Mouse (Mus musculus) monocyte, adult 5-6 weeks (primary cell): ENCODE results near the gene Rex1bd. TPM values are rescaled to one million over a fixed set of nuclear protein-coding genes. Genes with fewer than 3 reads are reported as not detected.

Experiments used
- ATAC-seq: fragments of 153-309, 156-312 bp; replicated peaks from 2 replicates; pipeline ENCODE4 v1.8.0; 2017; ENCODE audit warnings: mild to moderate bottlenecking; ENCODE audit not compliant: low TSS enrichment, insufficient number of reproducible peaks, severe bottlenecking, poor library complexity, low FRiP score
- total RNA-seq: library from RNA; stranded (forward); fragments of 200-1000, 200-491, 200-594 nt; gene quantifications from 3 replicates; pipeline ENCODE4 v1.2.3, GENCODE M21; 2017

The Rex1bd gene
- total RNA-seq, 1 experiment from 2014 or later = 16.6 TPM

DNA sequence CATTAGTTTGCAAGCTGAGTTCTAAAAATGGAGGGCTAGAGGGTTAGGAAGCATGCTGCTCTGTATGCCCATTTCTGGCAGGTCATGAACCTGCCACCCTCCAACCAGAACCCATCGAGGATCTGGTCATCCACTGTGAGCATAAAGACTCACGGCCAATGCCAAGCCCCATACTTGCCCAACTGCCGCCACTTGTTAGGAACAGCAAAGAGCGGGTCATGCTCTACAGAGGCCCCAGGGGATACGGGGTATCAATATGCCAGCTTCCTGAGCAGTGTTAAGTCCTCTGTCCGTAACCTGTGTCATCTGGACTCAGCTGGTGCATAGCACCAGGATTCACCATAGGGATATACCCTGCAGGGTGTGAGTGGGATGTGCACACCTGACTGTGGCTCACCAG lies 42.4 kb downstream of the Rex1bd start:
- no peak for ATAC-seq

DNA sequence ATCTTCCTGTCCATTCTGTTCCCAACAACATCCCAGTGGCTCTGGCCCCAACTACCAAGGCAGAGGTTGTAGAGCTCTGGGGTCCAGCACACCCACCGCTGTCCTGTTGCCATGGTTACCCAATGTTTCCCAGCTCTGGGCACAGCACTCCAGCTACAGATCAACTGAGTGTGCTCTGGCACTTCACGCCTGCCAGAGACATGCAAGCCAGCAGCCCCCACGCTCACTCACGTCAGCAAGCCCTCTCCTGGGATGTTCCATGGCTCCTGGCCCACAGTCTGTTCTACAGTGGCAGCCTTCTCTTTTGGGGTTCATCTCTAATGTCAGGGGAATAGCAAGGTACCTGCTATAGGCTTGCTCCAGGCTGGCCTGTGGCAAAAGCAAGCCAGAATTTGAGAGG lies 43.2 kb downstream of the Rex1bd start:
- no peak for ATAC-seq

DNA sequence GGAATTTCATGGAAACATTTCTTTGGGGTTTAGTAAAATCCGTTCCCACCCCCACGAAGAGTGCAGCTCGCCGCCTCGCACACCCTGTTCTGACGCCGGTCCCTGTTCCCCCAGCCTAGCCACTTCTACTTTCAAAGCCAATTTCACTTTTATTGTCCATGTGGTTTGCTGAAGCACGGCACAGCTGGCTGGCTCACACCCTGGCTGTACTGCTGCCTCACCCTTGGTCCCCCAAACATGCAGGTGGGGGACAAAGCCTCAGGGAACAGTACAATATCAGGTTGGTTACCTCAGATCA lies 44.1 kb downstream of the Rex1bd start:
- no peak for ATAC-seq

DNA sequence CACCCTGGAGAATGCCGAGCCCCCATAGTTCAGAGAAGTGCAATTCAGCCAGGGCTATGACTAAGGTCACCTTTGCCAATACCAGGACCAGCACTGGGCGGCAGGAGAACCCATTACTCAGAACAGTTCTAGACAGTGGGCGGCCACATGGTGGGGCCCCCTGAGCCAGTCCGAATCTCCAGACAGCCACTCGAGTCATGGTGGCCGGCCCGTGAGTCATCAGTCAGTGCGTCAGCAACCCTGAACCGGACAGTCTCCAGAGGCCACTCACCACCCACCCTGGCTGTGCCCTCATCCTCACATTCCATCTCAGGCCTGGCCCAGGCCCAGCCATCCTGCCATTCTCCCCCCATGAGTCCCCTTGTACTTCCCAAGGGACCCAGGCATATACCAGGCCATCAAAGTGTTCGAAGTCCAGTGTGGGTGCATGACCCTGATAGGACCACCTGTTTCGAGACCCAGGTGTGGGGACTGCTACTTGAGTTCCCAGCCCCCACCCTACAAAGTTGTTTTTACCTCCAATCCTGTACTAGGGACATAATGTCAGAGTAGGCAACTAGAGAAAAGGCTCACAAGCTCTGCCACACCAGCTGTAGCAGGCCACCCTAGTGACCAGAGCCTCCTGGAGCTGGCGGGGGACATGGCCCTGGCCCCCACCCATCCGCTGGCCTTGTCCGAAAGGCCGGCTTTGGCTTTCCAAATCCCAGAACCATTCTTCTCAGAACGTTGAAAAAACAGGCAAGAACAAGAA lies 44.6 kb downstream of the Rex1bd start:
- no peak for ATAC-seq

DNA sequence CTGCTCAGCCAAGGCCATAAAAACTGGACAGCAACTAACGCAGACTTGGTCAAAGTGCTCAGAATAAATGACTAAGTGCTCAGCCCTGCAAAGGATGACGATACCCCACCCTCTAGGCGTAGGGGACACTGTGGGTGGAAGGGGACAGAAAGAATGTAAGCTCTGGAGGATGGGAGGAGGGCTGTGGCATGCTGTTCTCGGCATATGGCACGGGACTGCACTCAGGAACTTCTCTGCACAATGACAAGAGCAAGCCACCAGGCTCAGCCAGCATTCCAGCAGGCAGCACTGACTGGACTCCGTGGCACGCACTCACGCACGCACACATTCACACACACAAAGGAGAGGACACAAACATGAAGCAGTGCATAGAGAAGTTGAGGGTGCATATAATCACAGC lies 45.9 kb downstream of the Rex1bd start:
- no peak for ATAC-seq

DNA sequence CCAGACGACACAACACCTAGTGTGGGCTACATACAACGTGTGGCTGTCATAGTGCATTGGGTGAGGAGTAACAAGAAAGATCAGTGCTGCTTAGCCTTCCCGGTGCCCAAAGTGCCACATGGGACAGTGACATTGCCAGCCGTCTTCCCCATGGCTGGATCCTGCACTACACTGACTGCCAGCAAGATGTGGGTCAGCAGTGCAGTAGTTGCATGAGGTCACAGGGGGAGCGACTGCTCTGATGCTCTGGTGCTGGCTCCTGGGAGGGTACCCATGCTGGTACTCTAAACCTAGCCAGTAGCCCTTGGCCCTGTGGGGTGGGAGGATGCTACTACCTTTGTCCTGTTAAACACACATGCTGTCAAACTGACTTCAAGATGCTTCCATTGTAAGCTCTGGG lies 46.4 kb downstream of the Rex1bd start:
- ATAC-seq = no peak

DNA sequence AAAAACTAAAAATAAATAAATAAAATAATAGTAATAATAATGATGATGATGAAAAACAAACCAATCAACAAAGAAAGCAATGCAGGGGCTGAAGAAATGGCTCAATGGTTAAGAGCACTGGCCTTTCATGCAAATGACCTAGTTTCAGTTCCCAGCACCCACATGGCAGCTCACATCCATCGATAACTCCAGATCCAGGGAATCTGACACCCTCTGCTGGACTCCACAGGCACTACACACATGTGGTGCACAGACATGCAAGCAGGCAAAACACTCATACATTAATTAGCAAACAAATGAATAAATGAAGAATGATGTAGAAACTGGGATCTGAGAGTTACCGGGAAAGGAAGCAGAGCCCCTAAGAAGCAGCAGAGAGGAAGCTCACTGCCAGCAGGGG lies 46.9 kb downstream of the Rex1bd start:
- ATAC-seq = no peak

DNA sequence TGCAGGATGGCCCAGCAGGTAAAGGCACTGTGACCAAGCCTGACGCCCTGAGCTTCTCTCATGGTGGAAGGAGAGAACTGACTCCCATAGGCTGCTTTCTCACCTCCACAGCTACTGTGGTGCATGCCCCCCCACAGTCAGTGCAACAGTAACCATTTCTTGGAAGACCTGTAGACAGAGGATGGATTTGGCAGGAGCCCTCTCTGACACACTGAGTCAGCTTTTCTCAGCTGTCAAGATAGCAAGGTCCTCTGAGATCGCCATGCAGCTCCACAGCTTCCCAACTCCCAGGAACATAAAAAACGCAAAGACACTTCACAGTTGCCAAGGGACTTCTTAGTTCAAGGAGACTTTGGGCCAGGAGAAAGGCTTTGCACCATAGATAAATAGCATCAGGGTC lies 48.1 kb downstream of the Rex1bd start:
- no peak; the same call in 1 of the 2 replicates for ATAC-seq

DNA sequence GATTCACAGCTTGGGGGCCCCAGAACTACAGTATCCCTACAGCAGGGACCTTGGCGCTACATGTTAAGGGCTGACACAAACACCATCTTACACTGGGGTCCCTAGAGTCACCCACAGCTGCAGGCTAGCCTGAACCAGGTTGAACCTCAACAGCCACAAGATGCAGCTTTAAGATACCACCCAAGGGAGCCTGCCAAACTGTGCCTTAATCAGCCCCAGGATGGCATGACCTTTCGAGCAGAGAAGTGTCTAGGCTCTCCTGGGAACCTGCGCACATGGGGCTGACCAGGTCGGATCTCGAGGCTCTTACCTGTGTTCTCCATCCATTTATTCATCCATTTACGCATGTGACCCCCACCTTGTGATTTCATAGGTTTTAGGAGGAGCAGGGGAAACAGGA lies 48.7 kb downstream of the Rex1bd start:
- ATAC-seq = no peak

DNA sequence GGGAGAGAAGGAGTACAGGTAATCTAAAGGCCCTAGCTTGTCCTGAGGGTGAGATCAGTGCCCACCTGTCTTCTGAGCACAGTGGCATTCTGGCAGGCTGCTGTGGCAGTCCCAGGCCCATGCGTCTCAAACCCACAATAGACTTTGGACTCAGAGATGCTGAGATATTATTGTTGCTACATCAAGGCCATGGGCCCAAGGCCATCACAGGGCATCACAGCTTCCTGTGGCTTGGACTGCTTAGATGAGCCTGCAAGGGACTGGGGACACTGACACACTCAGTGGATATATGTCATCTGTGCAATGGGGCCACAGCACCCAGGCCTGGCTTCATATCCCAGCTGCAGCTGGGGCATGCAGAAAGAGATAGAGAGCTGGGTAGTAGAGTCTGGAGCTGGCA lies 49.6 kb downstream of the Rex1bd start:
- no peak for ATAC-seq

Other genes with a start within 250 kb of the Rex1bd start
- 2.0 to 3.7 TPM (median 3.4 TPM) in 3 replicates for gene Homer3, start 223.9 kb downstream of the Rex1bd start, total RNA-seq
- gene Ddx49, start 204.3 kb downstream of the Rex1bd start, total RNA-seq = 74.6 to 94.0 TPM (median 75.3 TPM) in 3 replicates
- gene Cope, start 204.2 kb downstream of the Rex1bd start, total RNA-seq = 79.7 to 131 TPM (median 108 TPM) in 3 replicates
- not detected in 3 replicates for gene Cers1, start 191.0 kb downstream of the Rex1bd start, total RNA-seq
- not detected in 3 replicates for gene Gdf1, start 176.9 kb downstream of the Rex1bd start, total RNA-seq
- gene Upf1, start 153.5 kb downstream of the Rex1bd start, total RNA-seq = 21.5 to 44.5 TPM (median 27.6 TPM) in 3 replicates
- 0.11 to 4.1 TPM (median 0.19 TPM) in 3 replicates for gene Comp, start 133.2 kb downstream of the Rex1bd start, total RNA-seq
- gene Crtc1, start 67.2 kb downstream of the Rex1bd start, total RNA-seq = 1.8 to 7.0 TPM (median 6.5 TPM) in 3 replicates
- gene Klhl26, start 29.8 kb downstream of the Rex1bd start, total RNA-seq = 3.3 to 8.3 TPM (median 3.4 TPM) in 3 replicates
- gene Tmem59l, start 19.4 kb downstream of the Rex1bd start, total RNA-seq = not detected in 3 replicates
- gene Crlf1, start 13.6 kb downstream of the Rex1bd start, total RNA-seq = not detected in 3 replicates
- gene Uba52, start 4.0 kb upstream of the Rex1bd start, total RNA-seq = 1,178 to 1,886 TPM (median 1,315 TPM) in 3 replicates
- gene Fkbp8, start 21.0 kb upstream of the Rex1bd start, total RNA-seq = 147 to 174 TPM (median 173 TPM) in 3 replicates
- gene Kxd1, start 21.2 kb upstream of the Rex1bd start, total RNA-seq = 63.0 to 84.2 TPM (median 67.0 TPM) in 3 replicates
- 13.9 to 16.9 TPM (median 15.1 TPM) in 3 replicates for gene Ell, start 32.7 kb upstream of the Rex1bd start, total RNA-seq
- gene Isyna1, start 87.6 kb upstream of the Rex1bd start, total RNA-seq = 9.3 to 16.3 TPM (median 15.3 TPM) in 3 replicates
- 83.1 to 151 TPM (median 94.1 TPM) in 3 replicates for gene Ssbp4, start 102.1 kb upstream of the Rex1bd start, total RNA-seq
- 28.5 to 42.6 TPM (median 42.2 TPM) in 3 replicates for gene Lrrc25, start 109.4 kb upstream of the Rex1bd start, total RNA-seq
- 0.19 to 3.8 TPM in 2 of 3 replicates, not detected in the other for gene Gdf15, start 125.7 kb upstream of the Rex1bd start, total RNA-seq
- gene Pgpep1, start 153.6 kb upstream of the Rex1bd start, total RNA-seq = 2.3 to 4.9 TPM (median 3.3 TPM) in 3 replicates
- gene Lsm4, start 166.5 kb upstream of the Rex1bd start, total RNA-seq = 69.1 to 93.3 TPM (median 80.9 TPM) in 3 replicates
- gene Jund, start 192.2 kb upstream of the Rex1bd start, total RNA-seq = 131 to 182 TPM (median 168 TPM) in 3 replicates
- gene Iqcn, start 196.7 kb upstream of the Rex1bd start, total RNA-seq = 0.67 to 0.78 TPM in 2 of 3 replicates, not detected in the other
- not detected in 3 replicates for gene Gm3336, start 211.8 kb upstream of the Rex1bd start, total RNA-seq
- gene Pde4c, start 217.0 kb upstream of the Rex1bd start, total RNA-seq = 0.10 to 0.19 TPM in 2 of 3 replicates, not detected in the other
- gene Rab3a, start 247.9 kb upstream of the Rex1bd start, total RNA-seq = 0.85 to 5.4 TPM (median 2.5 TPM) in 3 replicates